Mouse (Mus musculus) testis, adult 2 months (tissue): Measurements from ENCODE around the gene Mad1l1. TPM values are rescaled to one million over a fixed set of nuclear protein-coding genes. Genes with fewer than 3 reads are reported as not detected.

Source experiments
- H3K27ac ChIP-seq: fragments of 200-500 bp; 2 replicates; pipeline ENCODE4 v1.5.1; 2012; ENCODE audit warnings: low read depth, low read length; ENCODE audit not compliant: control insufficient read depth, insufficient read depth
- H3K27me3 ChIP-seq: fragments of 200-500 bp; 2 replicates; pipeline ENCODE4 v1.6.1; 2012; ENCODE audit warnings: mild to moderate bottlenecking, low read length, moderate library complexity; ENCODE audit not compliant: control insufficient read depth, insufficient read depth
- H3K36me3 ChIP-seq: fragments of 200-500 bp; 2 replicates; pipeline ENCODE4 v1.6.1; 2012; ENCODE audit warnings: mild to moderate bottlenecking, low read length; ENCODE audit not compliant: control insufficient read depth, insufficient read depth
- H3K4me1 ChIP-seq: fragments of 200-500 bp; 2 replicates; pipeline ENCODE4 v1.6.1; 2012; ENCODE audit warnings: low read length; ENCODE audit not compliant: control insufficient read depth, insufficient read depth
- H3K4me3 ChIP-seq: fragments of 200-500 bp; 2 replicates; pipeline ENCODE4 v1.5.1; 2012; ENCODE audit warnings: low read depth, mild to moderate bottlenecking, low read length, moderate library complexity, mixed read lengths; ENCODE audit not compliant: control insufficient read depth
- CTCF ChIP-seq: fragments of 200-500 bp; IDR thresholded peaks from 2 replicates; pipeline ENCODE4 v1.5.1; 2012; ENCODE audit warnings: low read depth, mild to moderate bottlenecking, inconsistent platforms, low read length, moderate library complexity; ENCODE audit not compliant: control insufficient read depth, insufficient read depth, insufficient replicate concordance
- POLR2A ChIP-seq: fragments of 200-500 bp; IDR thresholded peaks from 2 replicates; pipeline ENCODE4 v1.6.1; 2012; ENCODE audit warnings: low read depth, mild to moderate bottlenecking, inconsistent platforms, low read length, moderate library complexity; ENCODE audit not compliant: control insufficient read depth
- polyA plus RNA-seq: library from polyadenylated mRNA; depleted of rRNA; stranded (reverse); fragments of >200 nt; gene quantifications from 2 replicates; pipeline ENCODE4 v1.2.3, GENCODE M21; 2012

The Mad1l1 gene
- polyA plus RNA-seq, 1 experiment: 16.7 TPM

GRCm38 (mm10) chr5:140221016-140221650 lies 100.2 kb downstream of the Mad1l1 start:
- Histone ChIP-seq H3K27me3 (no peaks in the 10 kb centered on the region), H3K27ac (no peak overlapping the region), H3K36me3 (no peaks in the 10 kb centered on the region), H3K4me1 (peaks cover 3% of the 10 kb centered on the region; the same call in 1 of the 2 replicates), H3K4me3 (no peak overlapping the region)
- TF ChIP-seq CTCF: no peak
- no peak for TF ChIP-seq POLR2A

- H3K27me3 ChIP-seq: no peaks in the 10 kb centered on the region
- H3K4me3 ChIP-seq: no peak overlapping the region
- TF ChIP-seq CTCF (no peak), POLR2A (no peak)
- no peak overlapping the region for H3K27ac ChIP-seq
- no peaks in the 10 kb centered on the region for H3K36me3 ChIP-seq
- no peaks in the 10 kb centered on the region for H3K4me1 ChIP-seq
Measured at GRCm38 (mm10) chr5:140219252-140219651, 102.1 kb downstream of the Mad1l1 start.

- Histone ChIP-seq H3K27me3 (no peaks in the 10 kb centered on the region), H3K4me1 (no peaks in the 10 kb centered on the region), H3K4me3 (no peak overlapping the region), H3K36me3 (no peaks in the 10 kb centered on the region), H3K27ac (no peak overlapping the region)
- TF ChIP-seq CTCF (no peak), POLR2A (no peak)
Measured at GRCm38 (mm10) chr5:140217900-140218299, 103.5 kb downstream of the Mad1l1 start.

GRCm38 (mm10) chr5:140217083-140217482 lies 104.3 kb downstream of the Mad1l1 start:
- Histone ChIP-seq H3K27ac (no peak overlapping the region), H3K27me3 (no peaks in the 10 kb centered on the region), H3K4me1 (no peaks in the 10 kb centered on the region), H3K4me3 (no peak overlapping the region), H3K36me3 (no peaks in the 10 kb centered on the region)
- TF ChIP-seq CTCF (no peak), POLR2A (no peak)

GRCm38 (mm10) chr5:140215471-140216087 lies 105.8 kb downstream of the Mad1l1 start:
- TF ChIP-seq POLR2A: no peak
- no peak for TF ChIP-seq CTCF
- Histone ChIP-seq H3K27me3 (no peaks in the 10 kb centered on the region), H3K4me3 (no peak overlapping the region), H3K36me3 (no peaks in the 10 kb centered on the region), H3K27ac (no peak overlapping the region), H3K4me1 (no peaks in the 10 kb centered on the region)

DNA sequence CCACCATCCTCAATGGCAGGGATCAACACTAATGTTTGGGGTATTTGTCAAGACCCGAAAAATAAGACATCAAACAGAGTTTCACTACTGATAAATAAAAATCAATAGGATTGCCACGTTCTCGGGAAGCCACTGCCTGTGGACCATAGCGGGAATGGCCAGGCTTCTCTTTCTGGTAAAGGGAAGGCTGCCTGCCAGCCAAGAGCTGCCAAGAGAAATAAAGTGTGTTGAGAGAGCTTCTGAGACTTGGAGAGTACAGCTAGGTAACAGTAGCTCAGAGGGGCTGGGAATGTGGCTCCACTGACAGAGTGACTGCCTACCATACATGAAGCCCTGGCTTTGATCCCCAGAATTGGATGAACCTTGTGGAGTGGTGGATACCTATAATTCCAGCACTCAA lies 108.4 kb downstream of the Mad1l1 start:
- H3K4me3 ChIP-seq: no peak overlapping the region
- no peaks in the 10 kb centered on the region for H3K27me3 ChIP-seq
- no peaks in the 10 kb centered on the region for H3K4me1 ChIP-seq
- no peaks in the 10 kb centered on the region for H3K36me3 ChIP-seq
- no peak overlapping the region for H3K27ac ChIP-seq
- TF ChIP-seq CTCF: no peak
- no peak for TF ChIP-seq POLR2A

- no peaks in the 10 kb centered on the region for H3K27me3 ChIP-seq
Measured at GRCm38 (mm10) chr5:140210417-140211184, 110.8 kb downstream of the Mad1l1 start.

More at GRCm38 (mm10) chr5:140210417-140211184, 110.8 kb downstream of the Mad1l1 start:
- H3K4me3 ChIP-seq: no peak overlapping the region
- H3K4me1 ChIP-seq: no peaks in the 10 kb centered on the region
- no peak overlapping the region for H3K27ac ChIP-seq
- TF ChIP-seq POLR2A: no peak
- no peak for TF ChIP-seq CTCF
- H3K36me3 ChIP-seq: no peaks in the 10 kb centered on the region
